Mouse (Mus musculus): ENCODE data around the gene Chpf. TPM values are rescaled to one million over a fixed set of nuclear protein-coding genes. Genes with fewer than 3 reads are reported as not detected.

The Chpf gene
- polyA plus RNA-seq, 1 experiment from 2014 or later: 27.0 TPM

GRCm38 (mm10) chr1:75505159-75505955 lies 26.2 kb upstream of the Chpf start:
- Histone ChIP-seq H3K4me1 (ENCODE audit: control insufficient read depth in 2 of 2, insufficient read depth in 2 of 2, low read length in 2 of 2) (peaks cover 35 to 46% of the 10 kb centered on the region in 2 experiments), H3K27ac (replicated peaks in 1 of 2; ENCODE audit: control insufficient read depth in 1 of 2, insufficient read depth in 1 of 2, low read depth in 2 of 2, low read length in 2 of 2) (peak overlapping the region; percentile 87 to 100), H3K4me3 (ENCODE audit: control insufficient read depth in 1 of 2, insufficient read depth in 1 of 2, low read depth in 1 of 2, low read length in 2 of 2) (peak overlapping the region; percentile 77 to 93), H3K36me3 (ENCODE audit: control insufficient read depth, insufficient read depth, low read length) (peaks cover 36% of the 10 kb centered on the region), H3K27me3 (ENCODE audit: control insufficient read depth, insufficient read depth, low read length) (no peaks in the 10 kb centered on the region), H3K9me3 (ENCODE audit: control insufficient read depth, low read length) (no peaks in the 10 kb centered on the region), H3K9ac (ENCODE audit: low read length) (peak overlapping the region; percentile 100), H3K4me2 (ENCODE audit: low read length) (peak overlapping the region; percentile 84)
- ATAC-seq (ENCODE audit: insufficient number of reproducible peaks, insufficient read depth, low FRiP score, low read depth): 0 out of 2 replicates have a peak, but pooled peaks have one; percentile 8
- under 1% methylated on average over 84 of the region's 84 CpGs for WGBS

- H3K27ac ChIP-seq (replicated peaks in 1 of 2; ENCODE audit: control insufficient read depth in 1 of 2, insufficient read depth in 1 of 2, low read depth in 2 of 2, low read length in 2 of 2): peak overlapping the region in 1 of 2 experiments; percentile 100; a peak in 1 of 4 replicates
- H3K9ac ChIP-seq (ENCODE audit: low read length): peak overlapping the region; percentile 100
- no peaks in the 10 kb centered on the region for H3K27me3 ChIP-seq (ENCODE audit: control insufficient read depth, insufficient read depth, low read length)
- H3K4me3 ChIP-seq (ENCODE audit: control insufficient read depth in 1 of 2, insufficient read depth in 1 of 2, low read depth in 1 of 2, low read length in 2 of 2): peak overlapping the region; percentile 77 to 93
- WGBS: 35% methylated on average over 9 of the region's 9 CpGs
- H3K4me2 ChIP-seq (ENCODE audit: low read length): peak overlapping the region; percentile 84
- H3K4me1 ChIP-seq (ENCODE audit: control insufficient read depth in 2 of 2, insufficient read depth in 2 of 2, low read length in 2 of 2): peaks cover 27 to 37% of the 10 kb centered on the region in 2 experiments
- no peaks in the 10 kb centered on the region for H3K9me3 ChIP-seq (ENCODE audit: control insufficient read depth, low read length)
- peaks cover 45% of the 10 kb centered on the region for H3K36me3 ChIP-seq (ENCODE audit: control insufficient read depth, insufficient read depth, low read length)
- no peak for ATAC-seq (ENCODE audit: insufficient number of reproducible peaks, insufficient read depth, low FRiP score, low read depth)
Measured at GRCm38 (mm10) chr1:75504256-75505045, 25.3 kb upstream of the Chpf start.

DNA sequence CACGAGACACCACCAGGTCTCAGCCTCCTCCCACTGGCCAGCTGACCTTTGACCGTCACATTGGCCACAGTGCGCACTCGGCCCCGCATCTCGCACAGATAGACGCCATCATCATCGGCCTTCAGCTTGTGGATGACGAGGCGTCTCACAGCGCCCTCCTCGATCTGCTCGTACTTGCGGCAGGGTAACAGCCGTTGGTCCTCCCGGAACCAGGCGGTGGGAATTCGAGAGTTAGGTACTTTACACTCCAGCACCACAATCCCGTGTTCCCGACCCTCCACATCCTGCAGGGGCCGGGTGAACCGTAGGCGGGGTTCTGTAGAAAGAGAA lies 24.5 kb upstream of the Chpf start:
- Histone ChIP-seq H3K4me1 (ENCODE audit: control insufficient read depth in 2 of 2, insufficient read depth in 2 of 2, low read length in 2 of 2) (peaks cover 24 to 34% of the 10 kb centered on the region in 2 experiments), H3K9me3 (ENCODE audit: control insufficient read depth, low read length) (no peaks in the 10 kb centered on the region), H3K27me3 (ENCODE audit: control insufficient read depth, insufficient read depth, low read length) (no peaks in the 10 kb centered on the region), H3K36me3 (ENCODE audit: control insufficient read depth, insufficient read depth, low read length) (peaks cover 53% of the 10 kb centered on the region), H3K4me3 (ENCODE audit: control insufficient read depth in 1 of 2, insufficient read depth in 1 of 2, low read depth in 1 of 2, low read length in 2 of 2) (peak overlapping the region; percentile 32 to 93; a peak in 3 of 4 replicates), H3K4me2 (ENCODE audit: low read length) (peak overlapping the region; percentile 84), H3K27ac (replicated peaks in 1 of 2; ENCODE audit: control insufficient read depth in 1 of 2, insufficient read depth in 1 of 2, low read depth in 2 of 2, low read length in 2 of 2) (0 out of 4 replicates have a peak overlapping the region, but pooled peaks of 1 of the 2 experiments have one; percentile 2), H3K9ac (ENCODE audit: low read length) (peak overlapping the region; percentile 100)
- ATAC-seq (ENCODE audit: insufficient number of reproducible peaks, insufficient read depth, low FRiP score, low read depth): no peak
- WGBS: 61% methylated on average over 23 of the region's 23 CpGs

DNA sequence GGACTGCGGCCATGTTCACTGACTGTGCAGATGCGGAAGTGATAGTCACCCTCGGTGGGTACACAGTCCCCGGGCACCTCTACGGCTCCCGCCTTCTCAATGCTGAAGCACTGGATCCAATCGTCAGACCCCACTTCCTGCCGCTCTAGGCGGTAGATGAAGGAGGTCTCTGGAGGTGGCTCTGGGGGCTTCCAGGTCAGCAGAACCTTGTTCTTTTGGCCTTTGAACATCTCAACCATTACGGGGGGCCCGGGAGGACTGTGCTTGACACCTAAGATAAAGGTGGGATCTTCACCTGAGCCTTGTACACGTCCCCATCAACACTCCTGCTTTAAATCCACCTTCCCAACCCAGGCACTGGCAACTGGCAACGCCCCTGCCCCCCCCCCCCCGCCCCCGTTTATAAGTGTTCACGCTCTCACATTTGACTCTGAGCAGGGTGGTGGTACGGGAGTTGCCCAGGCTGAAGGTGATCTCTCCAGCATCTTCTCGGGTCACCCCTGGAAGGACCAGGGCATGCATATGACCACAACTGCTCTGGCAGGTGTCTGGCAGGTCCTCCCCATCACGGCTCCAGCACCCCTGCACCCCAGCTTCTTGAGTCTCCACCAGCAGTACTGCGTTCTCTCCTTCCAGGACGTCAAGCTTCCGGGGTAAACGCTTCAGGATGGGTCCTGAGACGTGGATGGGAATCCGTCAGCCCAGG lies 24.0 kb upstream of the Chpf start:
- Histone ChIP-seq H3K36me3 (ENCODE audit: control insufficient read depth, insufficient read depth, low read length) (peaks cover 58% of the 10 kb centered on the region), H3K4me3 (ENCODE audit: control insufficient read depth in 1 of 2, insufficient read depth in 1 of 2, low read depth in 1 of 2, low read length in 2 of 2) (peak overlapping the region; percentile 32 to 93; a peak in 3 of 4 replicates), H3K4me2 (ENCODE audit: low read length) (peak overlapping the region; percentile 84), H3K9ac (ENCODE audit: low read length) (peak overlapping the region; percentile 100), H3K9me3 (ENCODE audit: control insufficient read depth, low read length) (no peaks in the 10 kb centered on the region), H3K4me1 (ENCODE audit: control insufficient read depth in 2 of 2, insufficient read depth in 2 of 2, low read length in 2 of 2) (peaks cover 24 to 34% of the 10 kb centered on the region in 2 experiments), H3K27me3 (ENCODE audit: control insufficient read depth, insufficient read depth, low read length) (no peaks in the 10 kb centered on the region), H3K27ac (replicated peaks in 1 of 2; ENCODE audit: control insufficient read depth in 1 of 2, insufficient read depth in 1 of 2, low read depth in 2 of 2, low read length in 2 of 2) (no peak overlapping the region)
- no peak for ATAC-seq (ENCODE audit: insufficient number of reproducible peaks, insufficient read depth, low FRiP score, low read depth)
- 75% methylated on average over 25 of the region's 25 CpGs for WGBS

- Histone ChIP-seq H3K27ac (replicated peaks in 1 of 2; ENCODE audit: control insufficient read depth in 1 of 2, insufficient read depth in 1 of 2, low read depth in 2 of 2, low read length in 2 of 2) (no peak overlapping the region), H3K4me1 (ENCODE audit: control insufficient read depth in 2 of 2, insufficient read depth in 2 of 2, low read length in 2 of 2) (peaks cover 16 to 26% of the 10 kb centered on the region in 2 experiments), H3K9me3 (ENCODE audit: control insufficient read depth, low read length) (no peaks in the 10 kb centered on the region), H3K36me3 (ENCODE audit: control insufficient read depth, insufficient read depth, low read length) (peaks cover 70% of the 10 kb centered on the region), H3K4me3 (ENCODE audit: control insufficient read depth in 1 of 2, insufficient read depth in 1 of 2, low read depth in 1 of 2, low read length in 2 of 2) (no peak overlapping the region), H3K9ac (ENCODE audit: low read length) (no peak overlapping the region), H3K27me3 (ENCODE audit: control insufficient read depth, insufficient read depth, low read length) (no peaks in the 10 kb centered on the region), H3K4me2 (ENCODE audit: low read length) (no peak overlapping the region)
- no peak for ATAC-seq (ENCODE audit: insufficient number of reproducible peaks, insufficient read depth, low FRiP score, low read depth)
- 82% methylated on average over 9 of the region's 9 CpGs for WGBS
Measured at GRCm38 (mm10) chr1:75501905-75502304, 22.8 kb upstream of the Chpf start.

- no peaks in the 10 kb centered on the region for H3K27me3 ChIP-seq (ENCODE audit: control insufficient read depth, insufficient read depth, low read length)
- no peak overlapping the region for H3K9ac ChIP-seq (ENCODE audit: low read length)
- H3K36me3 ChIP-seq (ENCODE audit: control insufficient read depth, insufficient read depth, low read length): peaks cover 95% of the 10 kb centered on the region
- peaks cover 11 to 18% of the 10 kb centered on the region in 2 experiments for H3K4me1 ChIP-seq (ENCODE audit: control insufficient read depth in 2 of 2, insufficient read depth in 2 of 2, low read length in 2 of 2)
- 80% methylated on average over 7 of the region's 7 CpGs for WGBS
- no peak overlapping the region for H3K4me3 ChIP-seq (ENCODE audit: control insufficient read depth in 1 of 2, insufficient read depth in 1 of 2, low read depth in 1 of 2, low read length in 2 of 2)
- no peak overlapping the region for H3K4me2 ChIP-seq (ENCODE audit: low read length)
- H3K27ac ChIP-seq (replicated peaks in 1 of 2; ENCODE audit: control insufficient read depth in 1 of 2, insufficient read depth in 1 of 2, low read depth in 2 of 2, low read length in 2 of 2): no peak overlapping the region
- no peak for ATAC-seq (ENCODE audit: insufficient number of reproducible peaks, insufficient read depth, low FRiP score, low read depth)
- H3K9me3 ChIP-seq (ENCODE audit: control insufficient read depth, low read length): no peaks in the 10 kb centered on the region
Measured at GRCm38 (mm10) chr1:75499441-75499840, 20.3 kb upstream of the Chpf start.

DNA sequence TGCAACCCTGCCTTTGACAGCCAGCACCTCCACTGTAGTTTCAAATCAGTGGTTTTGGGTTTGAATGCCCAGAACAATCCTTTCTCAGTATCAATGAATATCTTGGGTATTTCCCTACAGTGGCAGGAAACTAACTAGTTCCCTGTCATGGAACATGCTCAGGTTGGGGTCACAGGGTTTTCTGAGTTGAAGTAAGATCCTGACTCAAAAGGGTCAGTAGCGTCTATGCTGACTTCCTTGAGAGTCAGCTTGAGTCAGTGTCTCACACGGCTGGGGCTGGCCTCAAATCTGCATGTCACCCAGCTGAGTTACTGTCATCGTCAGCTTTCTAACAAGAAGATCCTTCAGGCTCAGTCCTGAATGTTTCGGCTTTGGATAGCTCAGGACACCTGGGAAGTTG lies 19.8 kb upstream of the Chpf start:
- Histone ChIP-seq H3K4me3 (ENCODE audit: control insufficient read depth in 1 of 2, insufficient read depth in 1 of 2, low read depth in 1 of 2, low read length in 2 of 2) (no peak overlapping the region), H3K9ac (ENCODE audit: low read length) (no peak overlapping the region), H3K27me3 (ENCODE audit: control insufficient read depth, insufficient read depth, low read length) (no peaks in the 10 kb centered on the region), H3K27ac (replicated peaks in 1 of 2; ENCODE audit: control insufficient read depth in 1 of 2, insufficient read depth in 1 of 2, low read depth in 2 of 2, low read length in 2 of 2) (no peak overlapping the region), H3K36me3 (ENCODE audit: control insufficient read depth, insufficient read depth, low read length) (peaks cover 96% of the 10 kb centered on the region), H3K4me2 (ENCODE audit: low read length) (no peak overlapping the region), H3K4me1 (ENCODE audit: control insufficient read depth in 2 of 2, insufficient read depth in 2 of 2, low read length in 2 of 2) (peaks cover 10 to 13% of the 10 kb centered on the region in 2 experiments), H3K9me3 (ENCODE audit: control insufficient read depth, low read length) (no peaks in the 10 kb centered on the region)
- WGBS: 81% methylated on average over 4 of the region's 4 CpGs
- no peak for ATAC-seq (ENCODE audit: insufficient number of reproducible peaks, insufficient read depth, low FRiP score, low read depth)
